Mouse (Mus musculus) CH12.LX (cell line): Measurements from ENCODE around the gene Apbb1. TPM values are rescaled to one million over a fixed set of nuclear protein-coding genes. Genes with fewer than 3 reads are reported as not detected.

Experiments
- DNase-seq: peaks from one replicate; pipeline ENCODE4 v3.0.0-alpha.2; 2013; ENCODE audit errors: extremely low read depth
- H3K27ac ChIP-seq: 2 replicates; pipeline ENCODE4 v1.5.1; 2012; ENCODE audit warnings: low read depth, mild to moderate bottlenecking, control low read depth, moderate library complexity; ENCODE audit not compliant: insufficient read depth
- H3K27me3 ChIP-seq: replicated peaks from 2 replicates; pipeline ENCODE3; 2012; ENCODE audit warnings: inconsistent platforms
- H3K36me3 ChIP-seq, 2 experiments: replicated peaks in 1 of 2; 2 replicates each; pipeline versions ENCODE3 to v1.6.1; 2012; ENCODE audit warnings: inconsistent platforms in 1 of 2, low read length in 1 of 2, mild to moderate bottlenecking in 1 of 2, mixed read lengths in 1 of 2, moderate library complexity in 1 of 2; ENCODE audit not compliant: control insufficient read depth in 1 of 2, insufficient read depth in 1 of 2
- H3K4me1 ChIP-seq, 2 experiments: 2 replicates each; pipeline ENCODE4 v1.6.1; 2012; ENCODE audit warnings: inconsistent platforms in 1 of 2, moderate library complexity in 1 of 2; ENCODE audit not compliant: insufficient read depth in 2 of 2, control insufficient read depth in 1 of 2
- H3K4me2 ChIP-seq: 2 replicates; pipeline ENCODE4 v1.6.1; 2012; ENCODE audit warnings: low read depth, mild to moderate bottlenecking, control low read depth; ENCODE audit not compliant: poor library complexity, insufficient read depth, severe bottlenecking
- H3K4me3 ChIP-seq, 3 experiments: fragments of 150-350 bp in 1 of 3; sonication (generic) in 1 of 3; replicated peaks in 1 of 3; 2 replicates each; pipeline versions ENCODE3 to v1.5.1; 2011 to 2012; ENCODE audit warnings: low read depth in 2 of 3, low read length in 2 of 3, mild to moderate bottlenecking in 2 of 3, moderate library complexity in 2 of 3, control low read depth in 1 of 3, improper control_type of control experiment in 1 of 3, inconsistent platforms in 1 of 3, mixed read lengths in 1 of 3; ENCODE audit not compliant: poor library complexity in 1 of 3
- H3K79me2 ChIP-seq: replicated peaks from 2 replicates; pipeline ENCODE4 v1.6.1; 2012; ENCODE audit warnings: mild to moderate bottlenecking, moderate library complexity; ENCODE audit not compliant: control insufficient read depth, poor library complexity, insufficient read depth, severe bottlenecking; ENCODE audit errors: extremely low read depth
- H3K9ac ChIP-seq: 2 replicates; pipeline ENCODE4 v1.6.1; 2012; ENCODE audit warnings: low read depth, mild to moderate bottlenecking, control low read depth, moderate library complexity; ENCODE audit not compliant: insufficient read depth
- H3K9me3 ChIP-seq: replicated peaks from 2 replicates; pipeline ENCODE3; 2012; ENCODE audit warnings: low read length, inconsistent platforms, mixed read lengths
- CHD1 ChIP-seq: IDR thresholded peaks from 2 replicates; pipeline ENCODE4 v1.6.1; 2012; ENCODE audit warnings: low read depth, low read length, improper control_type of control experiment, inconsistent platforms
- CHD2 ChIP-seq: IDR thresholded peaks from 2 replicates; pipeline ENCODE4 v1.6.1; 2011; ENCODE audit warnings: low read length, improper control_type of control experiment
- ETS1 ChIP-seq: conservative IDR thresholded peaks from 2 replicates; pipeline ENCODE4 v1.6.1; 2012; ENCODE audit warnings: low read depth, mild to moderate bottlenecking, inconsistent platforms, low read length, improper control_type of control experiment, moderate library complexity
- GABPA ChIP-seq: IDR thresholded peaks from 2 replicates; pipeline ENCODE4 v1.6.1; 2012; ENCODE audit warnings: low read depth, low read length, improper control_type of control experiment, inconsistent platforms; ENCODE audit not compliant: insufficient replicate concordance
- HCFC1 ChIP-seq: IDR thresholded peaks from 2 replicates; pipeline ENCODE4 v1.6.1; 2012; ENCODE audit warnings: low read depth, mild to moderate bottlenecking, inconsistent platforms, low read length, improper control_type of control experiment
- JUN ChIP-seq: IDR thresholded peaks from 2 replicates; pipeline ENCODE4 v1.6.1; 2011; ENCODE audit warnings: low read depth, mild to moderate bottlenecking, low read length, improper control_type of control experiment, moderate library complexity; ENCODE audit not compliant: insufficient read depth
- MAX ChIP-seq: IDR thresholded peaks from 2 replicates; pipeline ENCODE4 v1.6.1; 2011; ENCODE audit warnings: low read length, improper control_type of control experiment
- MXI1 ChIP-seq: IDR thresholded peaks from 2 replicates; pipeline ENCODE4 v1.6.1; 2011; ENCODE audit warnings: mild to moderate bottlenecking, low read depth, low read length, improper control_type of control experiment
- MYC ChIP-seq: IDR thresholded peaks from 2 replicates; pipeline ENCODE4 v1.6.1; 2011; ENCODE audit warnings: low read depth, mild to moderate bottlenecking, improper control_type of control experiment, low read length
- PAX5 ChIP-seq: IDR thresholded peaks from 2 replicates; pipeline ENCODE4 v1.6.1; 2012; ENCODE audit warnings: low read length, inconsistent platforms, mixed read lengths
- RAD21 ChIP-seq: IDR thresholded peaks from 2 replicates; pipeline ENCODE4 v1.6.1; 2011; ENCODE audit warnings: low read depth, mild to moderate bottlenecking, low read length, improper control_type of control experiment, moderate library complexity
- TBP ChIP-seq: conservative IDR thresholded peaks from 2 replicates; pipeline ENCODE4 v1.6.1; 2011; ENCODE audit warnings: low read depth, low read length, improper control_type of control experiment
- TCF12 ChIP-seq: IDR thresholded peaks from 2 replicates; pipeline ENCODE4 v1.6.1; 2014; ENCODE audit warnings: low read depth, mild to moderate bottlenecking, inconsistent platforms, low read length, improper control_type of control experiment
- USF2 ChIP-seq: conservative IDR thresholded peaks from 2 replicates; pipeline ENCODE4 v1.6.1; 2011; ENCODE audit warnings: low read depth, low read length, improper control_type of control experiment
- ZC3H11A ChIP-seq: IDR thresholded peaks from 2 replicates; pipeline ENCODE4 v1.6.1; 2012; ENCODE audit warnings: low read depth, mild to moderate bottlenecking, inconsistent platforms, low read length, improper control_type of control experiment
- ZKSCAN1 ChIP-seq: IDR thresholded peaks from 2 replicates; pipeline ENCODE4 v1.6.1; 2012; ENCODE audit warnings: low read depth, inconsistent platforms, low read length, improper control_type of control experiment, borderline replicate concordance
- ZMIZ1 ChIP-seq: IDR thresholded peaks from 2 replicates; pipeline ENCODE4 v1.6.1; 2012; ENCODE audit warnings: low read depth, mild to moderate bottlenecking, inconsistent platforms, low read length, improper control_type of control experiment
- dilution Hi-C: fragments of 300-500 bp; cut with MboI; formaldehyde crosslinking; loops from 2 replicates; pipeline ENCODE4 v1.14.3; 2020; ENCODE audit warnings: low sequenced_read_pairs; ENCODE audit not compliant: extremely low pct_unique_long_range_greater_than_20kb, extremely low pct_ligation_motif_present
- in situ Hi-C: fragments of 300-500 bp; cut with MboI; formaldehyde crosslinking; loops from 3 replicates; pipeline ENCODE4 v1.14.3; 2019; ENCODE audit warnings: low sequenced_read_pairs, low pct_ligation_motif_present, low pct_unique_long_range_greater_than_20kb, mixed read lengths
- polyA plus RNA-seq: library from polyadenylated mRNA; unstranded; fragments of >175 nt; gene quantifications from 2 replicates; pipeline ENCODE4 v1.2.1, GENCODE M21; 2012; ENCODE audit warnings: low read depth; ENCODE audit not compliant: insufficient read length
- total RNA-seq, 2 experiments: library from RNA; depleted of rRNA; stranded (reverse); fragments of 300-350 nt in 1 of 2; fragments of >200 nt in 1 of 2; gene quantifications; 2 replicates each; pipeline ENCODE4 v1.2.3; 2012 to 2014

Apbb1 gene
- total and polyA plus RNA-seq, 3 experiments: 1.2 to 3.2 (median 2.1) TPM

DNA sequence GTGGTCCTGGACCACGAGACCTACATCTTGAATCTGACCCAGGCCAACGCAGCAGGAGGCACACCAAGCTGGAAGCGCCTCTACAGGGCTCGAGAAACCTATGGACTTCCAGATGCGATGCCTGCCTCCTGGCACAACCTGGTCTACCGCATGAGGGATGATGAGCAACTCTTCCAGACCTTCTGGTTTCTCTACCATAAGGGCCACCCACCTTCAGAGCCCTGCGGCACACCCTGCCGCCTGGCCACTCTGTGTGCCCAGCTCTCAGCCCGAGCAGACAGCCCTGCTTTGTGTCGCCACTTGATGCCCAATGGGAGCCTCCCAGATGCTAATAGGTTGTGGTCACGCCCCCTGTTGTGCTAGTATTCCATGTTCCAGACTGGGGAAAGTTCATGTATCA, 23.8 kb downstream of the Apbb1 start:
- Histone ChIP-seq H3K27ac (no peak overlapping the region), H3K4me1 (peaks cover 9 to 20% of the 10 kb centered on the region in 2 experiments), H3K9ac (no peak overlapping the region), H3K27me3 (no peaks in the 10 kb centered on the region), H3K36me3 (peaks cover 11 to 33% of the 10 kb centered on the region in 2 experiments), H3K79me2 (no peaks in the 10 kb centered on the region), H3K9me3 (no peaks in the 10 kb centered on the region), H3K4me2 (no peak overlapping the region), H3K4me3 (no peak overlapping the region)
- DNase-seq: no peak
- in situ Hi-C loops: no loop called here
- TF ChIP-seq JUN (no peak), ZKSCAN1 (no peak), ZC3H11A (no peak), TBP (no peak), MXI1 (no peak), RAD21 (no peak)
- dilution Hi-C loops: no loop called here

DNA sequence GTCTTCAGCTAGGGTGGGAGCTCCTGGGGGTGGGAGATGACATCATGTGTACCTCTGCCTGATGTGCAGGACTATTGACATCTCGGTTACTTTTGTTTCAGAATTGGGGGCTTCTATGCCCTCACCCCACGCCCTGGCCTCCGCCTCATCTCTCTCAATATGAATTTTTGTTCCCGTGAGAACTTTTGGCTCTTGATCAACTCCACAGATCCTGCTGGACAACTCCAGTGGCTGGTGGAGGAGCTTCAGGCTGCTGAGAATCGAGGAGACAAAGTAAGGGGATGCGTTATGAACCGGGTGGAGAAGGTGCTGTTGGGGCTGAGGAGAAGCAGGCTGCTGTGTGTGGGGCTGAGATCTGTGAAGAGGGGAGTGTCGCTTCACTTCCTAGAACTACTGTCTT, 25.0 kb downstream of the Apbb1 start:
- peaks cover 11 to 33% of the 10 kb centered on the region in 2 experiments for H3K36me3 ChIP-seq
- H3K9ac ChIP-seq: no peak overlapping the region
- H3K4me2 ChIP-seq: no peak overlapping the region
- no peak overlapping the region for H3K4me3 ChIP-seq
- TF ChIP-seq ZC3H11A (no peak), TCF12 (no peak), USF2 (no peak), CHD1 (no peak), MAX (no peak), ZMIZ1 (no peak), GABPA (no peak)
- dilution Hi-C loops (no loop called here), in situ Hi-C loops (no loop called here)
- H3K4me1 ChIP-seq: peaks cover 9 to 16% of the 10 kb centered on the region in 2 experiments
- DNase-seq: no peak
- no peak overlapping the region for H3K27ac ChIP-seq
- H3K79me2 ChIP-seq: no peaks in the 10 kb centered on the region
- H3K27me3 ChIP-seq: no peaks in the 10 kb centered on the region
- H3K9me3 ChIP-seq: no peaks in the 10 kb centered on the region

DNA sequence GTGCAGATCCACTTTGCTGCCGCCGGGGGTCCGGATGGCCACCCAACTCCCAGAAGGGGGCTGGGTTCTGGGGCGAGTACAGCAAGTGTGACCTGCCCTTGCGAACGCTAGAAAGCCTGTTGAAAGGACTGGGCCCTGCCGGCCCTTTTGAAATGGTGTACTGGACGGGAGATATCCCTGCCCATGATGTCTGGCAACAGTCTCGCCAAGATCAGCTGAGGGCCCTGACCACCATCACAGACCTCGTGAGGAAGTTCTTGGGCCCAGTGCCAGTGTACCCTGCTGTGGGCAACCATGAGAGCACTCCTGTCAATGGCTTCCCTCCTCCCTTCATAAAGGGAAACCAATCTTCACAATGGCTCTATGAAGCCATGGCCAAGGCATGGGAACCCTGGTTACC, 25.9 kb downstream of the Apbb1 start:
- no peak for TF ChIP-seq PAX5
- no peak for TF ChIP-seq JUN
- TF ChIP-seq TCF12: no peak
- TF ChIP-seq MYC: no peak
- TF ChIP-seq CHD2: no peak
- no peak for TF ChIP-seq HCFC1
- no peak for TF ChIP-seq ETS1
- Histone ChIP-seq H3K36me3 (peaks cover 11 to 33% of the 10 kb centered on the region in 2 experiments), H3K9ac (no peak overlapping the region), H3K79me2 (no peaks in the 10 kb centered on the region), H3K4me3 (no peak overlapping the region), H3K27me3 (no peaks in the 10 kb centered on the region), H3K4me2 (no peak overlapping the region), H3K4me1 (peaks cover 9 to 21% of the 10 kb centered on the region in 2 experiments), H3K9me3 (no peaks in the 10 kb centered on the region), H3K27ac (no peak overlapping the region)
- in situ Hi-C loops (no loop called here), dilution Hi-C loops (no loop called here)
- DNase-seq: no peak
